Mouse (Mus musculus): Measurements from ENCODE around the gene Eml1. TPM values are rescaled to one million over a fixed set of nuclear protein-coding genes. Genes with fewer than 3 reads are reported as not detected.

The Eml1 gene
- total RNA-seq, 2 experiments from 2014 or later, result not detected

DNA sequence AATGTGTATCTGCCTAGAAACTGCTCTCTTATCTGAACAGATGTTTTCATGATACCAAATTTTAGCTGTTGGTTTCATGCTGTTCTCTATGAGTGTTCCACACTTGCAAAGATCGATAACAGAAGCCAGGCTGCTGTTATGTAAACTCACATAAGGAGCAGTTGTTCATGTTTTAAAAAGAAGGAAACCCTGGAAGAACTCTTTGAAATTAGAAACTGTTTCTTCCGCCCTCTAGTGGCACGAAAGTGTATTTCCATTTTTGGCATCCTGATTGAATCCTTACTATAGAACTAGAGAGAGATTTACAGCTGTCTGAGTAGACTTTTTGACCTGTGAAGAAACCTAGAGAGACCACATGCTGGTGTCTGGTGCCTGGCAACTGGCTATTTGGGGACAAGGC lies 140.3 kb downstream of the Eml1 start:
- no peak for ATAC-seq (replicated peaks; ENCODE audit: low FRiP score, poor library complexity, severe bottlenecking)

- ATAC-seq (replicated peaks; ENCODE audit: low FRiP score, poor library complexity, severe bottlenecking), result no peak
Measured at GRCm38 (mm10) chr12:108515464-108515863, 144.7 kb downstream of the Eml1 start.

GRCm38 (mm10) chr12:108519374-108519773 lies 148.6 kb downstream of the Eml1 start:
- ATAC-seq (replicated peaks; ENCODE audit: low FRiP score, poor library complexity, severe bottlenecking), result no peak

GRCm38 (mm10) chr12:108529214-108529613 lies 158.5 kb downstream of the Eml1 start:
- ATAC-seq (replicated peaks; ENCODE audit: low FRiP score, poor library complexity, severe bottlenecking), result 0 out of 2 replicates have a peak, but pooled peaks have one; percentile 53

GRCm38 (mm10) chr12:108534484-108534883 lies 163.7 kb downstream of the Eml1 start:
- no peak for ATAC-seq (replicated peaks; ENCODE audit: low FRiP score, poor library complexity, severe bottlenecking)

DNA sequence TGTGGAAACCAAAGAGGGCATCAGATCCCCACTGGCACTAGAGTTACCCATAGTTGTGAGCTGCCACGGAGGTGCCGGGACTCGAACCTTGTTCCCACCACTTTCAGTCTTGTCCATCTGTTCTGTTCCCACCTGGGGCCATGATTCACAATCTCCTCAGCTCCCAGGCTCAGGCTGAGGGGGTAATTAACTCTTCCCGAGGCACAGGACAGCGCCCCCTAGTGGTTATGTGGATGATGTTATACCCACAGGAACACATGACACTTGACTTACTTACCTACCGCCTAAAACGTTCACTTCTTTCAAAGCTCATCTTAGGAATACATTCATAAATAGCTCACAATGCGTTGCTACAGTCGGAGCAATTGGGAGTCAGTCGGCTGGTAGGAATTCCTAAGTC lies 165.7 kb downstream of the Eml1 start:
- ATAC-seq (replicated peaks; ENCODE audit: low FRiP score, poor library complexity, severe bottlenecking), result no peak

GRCm38 (mm10) chr12:108541088-108541487 lies 170.3 kb downstream of the Eml1 start:
- ATAC-seq (replicated peaks; ENCODE audit: low FRiP score, poor library complexity, severe bottlenecking), result no peak

- no peak for ATAC-seq (replicated peaks; ENCODE audit: low FRiP score, poor library complexity, severe bottlenecking)
Measured at GRCm38 (mm10) chr12:108546508-108547153, 175.9 kb downstream of the Eml1 start.

DNA sequence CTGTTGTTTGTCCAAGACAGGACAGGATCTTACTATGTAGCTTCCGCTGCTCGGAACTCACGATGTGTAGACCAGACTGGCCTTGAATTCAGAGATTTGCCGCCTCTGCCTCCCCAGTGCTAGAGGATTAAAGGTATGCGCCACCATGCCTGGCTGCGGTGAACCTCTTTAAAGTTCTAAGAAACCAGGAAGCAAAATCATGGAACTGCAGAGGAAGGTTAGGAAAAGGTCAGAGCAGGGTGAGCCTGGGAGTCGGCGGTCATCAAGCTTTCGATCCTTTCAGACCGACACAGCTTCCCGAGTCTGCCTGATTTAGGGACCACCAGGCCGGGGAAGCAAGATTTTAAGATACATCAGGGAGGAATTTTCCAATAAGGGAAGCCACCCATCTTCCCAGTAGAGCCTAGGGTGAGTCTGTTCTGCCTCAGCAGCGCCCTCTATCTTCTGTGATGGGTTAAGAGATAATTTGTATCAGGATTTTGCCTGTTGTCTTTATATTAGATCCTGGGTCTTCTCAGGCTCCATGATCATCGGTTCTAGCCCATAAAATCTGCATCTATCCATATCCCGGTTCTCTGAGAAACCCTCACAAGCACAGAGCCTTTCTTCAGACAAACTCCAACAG lies 176.6 kb downstream of the Eml1 start:
- no peak for ATAC-seq (replicated peaks; ENCODE audit: low FRiP score, poor library complexity, severe bottlenecking)

DNA sequence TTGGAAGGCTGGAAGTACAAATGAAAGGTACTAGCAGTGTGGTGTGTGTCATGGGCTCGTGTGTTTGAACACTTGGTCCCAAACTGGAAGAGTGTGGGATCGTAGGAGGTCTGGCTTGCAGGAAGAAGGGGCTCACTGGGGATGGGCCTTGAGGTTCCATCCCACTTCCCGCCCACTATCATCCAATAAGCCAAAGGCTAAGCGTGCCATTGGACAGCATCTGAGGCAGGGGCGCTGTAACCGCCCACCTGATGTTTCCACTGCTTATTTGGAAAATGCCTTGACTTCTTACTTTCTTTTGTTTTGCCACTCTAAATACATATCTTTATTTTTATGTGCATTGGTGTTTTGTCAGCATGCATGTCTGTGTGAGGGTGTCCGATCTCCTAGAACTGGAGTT lies 181.0 kb downstream of the Eml1 start:
- ATAC-seq (replicated peaks; ENCODE audit: low FRiP score, poor library complexity, severe bottlenecking), result no peak

DNA sequence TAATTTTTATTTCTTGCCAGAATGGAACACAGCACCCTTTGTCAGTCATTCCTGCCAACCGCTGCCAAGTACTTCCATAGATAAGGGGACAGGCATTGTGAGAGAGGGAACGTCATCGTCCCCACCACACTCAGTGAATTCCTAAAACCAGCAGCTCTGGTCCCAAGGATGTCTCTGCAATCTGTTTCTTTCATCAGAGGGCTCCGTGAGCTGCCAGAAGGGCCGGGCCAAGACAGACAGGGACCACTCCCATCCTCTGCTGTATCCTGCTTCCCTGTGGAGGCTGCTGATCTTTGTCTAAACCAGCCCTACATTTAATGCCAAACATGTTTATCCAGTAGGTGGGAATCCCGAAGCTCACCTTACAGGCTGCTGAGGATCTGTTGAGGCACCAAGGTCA lies 182.3 kb downstream of the Eml1 start:
- no peak for ATAC-seq (replicated peaks; ENCODE audit: low FRiP score, poor library complexity, severe bottlenecking)

GRCm38 (mm10) chr12:108554120-108554841 lies 183.5 kb downstream of the Eml1 start, which contains the start of gene Evl:
TSS of gene Evl (plus strand) at chr12:108554720.
- no peak for ATAC-seq (replicated peaks; ENCODE audit: low FRiP score, poor library complexity, severe bottlenecking)

DNA sequence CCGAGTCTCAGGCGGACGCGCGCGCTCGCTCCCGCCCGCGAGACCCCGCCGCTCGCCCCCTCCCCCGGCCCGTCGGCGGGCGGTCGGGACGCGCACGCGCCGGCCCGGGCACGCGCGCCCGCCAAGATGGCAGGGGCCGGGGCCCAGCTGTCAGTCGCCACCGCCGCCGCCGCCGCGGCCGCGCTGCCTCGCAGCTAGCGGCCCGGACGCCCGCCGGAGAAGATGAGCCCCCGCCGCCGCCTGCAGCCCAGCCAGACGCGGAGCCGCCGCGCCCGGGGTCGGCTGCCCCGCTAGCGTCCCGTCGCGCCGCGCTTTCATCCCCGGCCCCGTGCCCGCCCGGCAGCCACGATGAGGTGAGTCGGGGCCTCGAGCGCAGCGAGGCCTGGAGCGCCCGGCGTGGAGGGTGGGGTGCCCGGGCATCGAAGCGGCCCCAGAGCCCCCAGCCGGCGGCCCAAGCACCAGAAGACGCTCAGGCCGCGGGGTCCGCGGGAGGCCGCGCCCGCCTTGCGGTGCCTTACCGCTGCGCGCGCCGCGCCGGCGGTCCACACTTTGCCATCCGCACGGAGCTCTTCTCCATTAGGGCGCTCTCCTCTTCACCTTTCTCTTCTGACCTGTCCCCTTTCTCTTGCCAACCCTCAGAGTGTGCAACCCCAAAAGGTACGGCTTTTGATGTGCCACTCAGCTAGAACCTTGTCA lies 184.3 kb downstream of the Eml1 start:
- no peak for ATAC-seq (replicated peaks; ENCODE audit: low FRiP score, poor library complexity, severe bottlenecking)

DNA sequence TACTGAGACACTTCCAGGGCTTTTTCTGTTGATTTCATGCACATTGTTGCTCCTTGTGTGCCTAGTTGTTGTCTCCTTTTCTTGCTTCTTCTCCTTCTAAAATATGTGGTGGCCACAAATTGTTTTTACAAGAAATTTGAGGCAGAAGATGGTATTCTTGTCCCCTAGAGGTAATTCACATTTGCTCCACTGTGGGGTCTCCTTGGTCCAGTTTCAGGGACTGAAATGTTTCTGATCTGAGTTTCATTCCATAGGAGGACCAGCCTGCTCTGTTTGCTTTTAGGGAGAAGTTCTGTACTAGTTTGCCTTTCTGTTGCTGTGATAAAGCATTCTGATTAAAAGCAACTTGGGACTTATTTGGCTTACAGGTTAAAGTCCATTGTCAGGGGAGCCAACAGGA lies 187.4 kb downstream of the Eml1 start:
- no peak for ATAC-seq (replicated peaks; ENCODE audit: low FRiP score, poor library complexity, severe bottlenecking)

GRCm38 (mm10) chr12:108563238-108563637 lies 192.5 kb downstream of the Eml1 start:
- ATAC-seq (replicated peaks; ENCODE audit: low FRiP score, poor library complexity, severe bottlenecking), result no peak

DNA sequence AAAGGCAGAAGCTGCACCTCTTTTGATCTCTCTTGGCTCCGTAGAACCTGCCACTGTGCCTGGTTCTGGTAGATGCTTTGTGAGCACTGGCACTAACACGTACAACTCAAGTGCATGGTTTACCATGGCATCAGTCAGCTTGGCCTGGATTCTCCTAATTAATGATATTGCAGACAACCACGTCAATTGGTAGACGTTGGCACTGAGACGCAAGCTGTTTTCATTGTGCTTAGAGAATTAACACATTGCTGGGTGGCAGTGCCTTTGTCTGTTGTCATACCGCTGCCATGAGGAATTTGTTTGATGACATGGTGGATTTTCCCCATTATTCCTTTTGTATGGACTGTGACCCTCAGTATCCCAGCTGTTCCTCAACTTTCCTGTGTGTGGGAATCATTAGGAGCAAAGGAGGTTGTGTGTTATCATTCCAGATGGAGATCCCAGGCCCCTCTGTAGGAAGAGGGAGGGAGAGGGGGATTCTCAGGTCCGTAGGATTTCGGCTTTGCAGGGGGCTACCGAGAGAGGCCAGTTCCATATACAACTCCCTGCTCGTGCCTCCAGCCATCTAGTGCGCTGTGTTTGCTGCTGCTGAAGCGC lies 194.3 kb downstream of the Eml1 start:
- no peak for ATAC-seq (replicated peaks; ENCODE audit: low FRiP score, poor library complexity, severe bottlenecking)

DNA sequence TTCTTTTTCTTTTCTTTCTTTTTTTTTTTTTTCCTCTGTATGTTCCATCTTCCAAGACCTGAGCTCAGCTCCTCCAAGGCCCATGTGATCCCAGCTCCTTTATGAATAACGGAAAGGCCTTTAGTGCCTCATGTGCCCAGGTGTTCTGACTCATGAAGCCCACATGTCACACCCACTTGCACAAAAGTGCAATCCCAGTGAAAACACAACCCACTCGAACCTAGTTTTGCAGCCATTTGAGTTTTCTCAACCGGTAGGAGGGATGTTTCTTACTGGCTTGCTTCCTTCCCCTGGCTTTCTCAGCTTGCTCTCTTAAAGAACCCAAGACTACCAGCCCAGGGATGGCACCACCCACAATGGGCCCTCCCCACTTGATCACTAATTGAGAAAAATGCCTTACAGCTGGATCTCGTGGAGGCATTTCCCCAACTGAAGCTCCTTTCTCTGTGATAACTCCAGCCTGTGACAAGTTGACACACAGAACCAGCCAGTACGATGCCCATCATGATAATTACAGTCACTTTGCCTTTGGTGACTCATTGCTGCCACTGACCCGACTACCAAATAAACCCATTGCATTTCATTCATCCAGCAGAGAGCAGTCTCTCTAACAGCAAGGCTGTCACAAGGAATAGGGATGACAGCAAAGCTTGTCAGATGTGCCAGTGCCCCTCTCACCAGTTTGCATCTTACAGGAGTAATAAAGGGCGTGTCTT lies 208.6 kb downstream of the Eml1 start:
- no peak for ATAC-seq (replicated peaks; ENCODE audit: low FRiP score, poor library complexity, severe bottlenecking)

DNA sequence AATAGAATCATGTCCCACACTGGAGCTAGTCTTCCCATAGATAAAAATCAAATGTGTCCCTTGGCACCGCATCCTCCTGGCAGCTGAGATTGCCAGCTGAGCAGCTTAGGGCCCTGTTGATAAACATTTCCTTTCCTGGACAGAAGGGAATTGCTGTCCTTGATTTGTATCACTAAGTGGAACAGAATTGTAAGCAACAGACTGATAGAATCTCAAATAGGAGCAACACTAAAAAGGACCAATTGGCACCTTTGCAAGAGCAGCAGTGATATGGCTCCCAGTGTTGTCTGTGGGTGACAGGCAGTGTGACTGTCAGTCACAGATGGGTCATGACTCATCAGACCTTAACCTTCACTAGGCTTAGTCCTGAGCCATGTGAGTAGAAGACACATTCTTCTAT lies 213.0 kb downstream of the Eml1 start:
- no peak for ATAC-seq (replicated peaks; ENCODE audit: low FRiP score, poor library complexity, severe bottlenecking)

Measured in erythroblast, adult 5-6 weeks (primary cell).